Mouse (Mus musculus): ENCODE results near the gene Plekhg5.

Plekhg5 gene

GRCm38 (mm10) chr4:152146033-152146827, 73.9 kb downstream of the Plekhg5 start:
- no peak for DNase-seq (ENCODE audit: low spot score in 2 of 2)

- DNase-seq (ENCODE audit: low spot score in 2 of 2) = no peak
Measured at GRCm38 (mm10) chr4:152150546-152150945, 78.2 kb downstream of the Plekhg5 start.

- no peak for DNase-seq (ENCODE audit: low spot score in 2 of 2)
Measured at GRCm38 (mm10) chr4:152151451-152151965, 79.2 kb downstream of the Plekhg5 start.

DNA sequence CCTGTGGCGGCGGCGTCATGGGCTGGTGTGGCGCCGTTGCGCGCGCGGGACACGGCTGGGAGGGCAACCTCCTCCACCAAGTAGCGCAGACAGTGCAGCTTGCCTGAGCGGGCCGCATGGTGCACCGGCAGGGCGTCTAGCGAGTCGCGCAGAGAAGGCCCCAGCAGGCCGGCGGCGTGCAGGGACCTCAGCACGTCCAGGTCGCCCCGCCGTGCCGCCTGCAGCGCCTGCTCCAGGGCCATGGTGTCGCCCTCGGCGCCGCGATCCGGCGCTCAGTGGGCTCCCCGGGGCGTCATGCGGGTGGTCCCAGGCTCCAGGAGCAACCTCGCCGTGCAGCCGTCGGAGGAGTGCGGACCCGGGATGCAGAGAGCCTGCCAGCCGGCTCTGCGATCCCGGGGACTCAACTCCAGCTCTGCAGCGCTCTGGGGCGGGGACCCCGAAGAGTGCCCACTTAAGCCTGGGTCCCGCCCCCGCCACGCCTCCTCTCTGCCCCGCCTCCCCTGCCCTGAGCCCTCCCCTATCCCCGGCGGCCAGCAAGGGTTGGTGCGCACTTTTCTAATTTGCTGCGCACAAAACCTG, 79.8 kb downstream of the Plekhg5 start, which contains the start of gene Espn:
TSS of gene Espn (minus strand) at position 406 of the 579 bp plus-strand sequence.
- peak in 1 of 2 experiments; percentile 38 for DNase-seq (ENCODE audit: low spot score in 2 of 2)

- peak; percentile 85 to 92 for DNase-seq (ENCODE audit: low spot score in 2 of 2)
Measured at GRCm38 (mm10) chr4:152153771-152154177, 81.5 kb downstream of the Plekhg5 start.

DNA sequence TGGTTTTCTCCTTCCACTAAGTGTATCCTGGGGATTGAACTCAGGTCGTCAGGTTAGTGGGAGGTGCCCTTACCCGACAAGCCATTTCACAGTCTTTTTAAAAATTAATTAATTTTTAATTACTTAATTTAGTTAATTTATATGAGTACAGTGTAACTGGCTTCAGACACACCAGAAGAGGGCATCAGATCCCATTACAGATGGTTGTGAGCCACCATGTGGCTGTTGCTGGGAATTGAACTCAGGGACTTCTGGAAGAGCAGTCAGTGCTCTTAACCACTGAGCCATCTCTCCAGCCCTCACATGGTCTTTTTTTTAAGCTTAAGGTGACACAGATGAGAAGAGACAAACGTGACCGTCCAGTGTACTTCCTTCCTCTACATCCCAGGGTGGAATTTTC, 82.7 kb downstream of the Plekhg5 start:
- no peak for DNase-seq (ENCODE audit: low spot score in 2 of 2)

GRCm38 (mm10) chr4:152157779-152158584, 85.7 kb downstream of the Plekhg5 start:
- peak; percentile 50 to 69 for DNase-seq (ENCODE audit: low spot score in 2 of 2)

DNA sequence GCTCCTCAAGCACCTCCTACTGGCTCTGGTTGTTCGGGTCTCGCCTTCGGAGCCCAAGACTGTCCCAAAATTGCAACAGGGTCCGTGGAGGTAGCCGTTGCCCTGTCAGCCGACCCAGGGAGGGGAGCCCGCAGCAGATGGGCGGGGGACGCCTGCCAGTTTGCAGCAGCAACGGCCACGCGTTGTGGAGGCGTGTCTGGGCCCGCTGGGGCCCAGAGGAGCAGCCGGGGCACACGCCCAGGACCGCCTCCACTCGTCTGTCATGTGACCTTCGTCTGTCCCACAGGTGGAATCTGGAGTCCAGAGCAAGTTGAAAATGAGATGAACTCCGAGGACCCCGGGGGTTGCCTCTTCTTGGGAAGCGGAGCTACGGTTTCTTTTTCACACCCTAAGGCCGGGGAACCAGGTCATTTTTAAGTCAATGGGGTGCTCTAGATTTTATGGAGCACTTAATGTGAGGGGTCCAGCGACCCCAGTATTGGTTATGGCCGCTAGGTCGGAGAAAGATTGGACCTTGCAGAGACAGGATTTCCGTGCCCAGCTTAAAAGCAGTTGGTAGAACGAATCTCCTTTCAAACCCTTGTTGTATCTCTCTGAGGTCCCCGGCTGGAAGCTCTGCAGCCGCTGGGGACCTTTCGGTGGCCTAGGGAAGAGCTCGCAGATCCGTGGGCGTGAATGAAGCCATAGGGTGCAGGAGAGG, 86.4 kb downstream of the Plekhg5 start, which contains the start of gene Hes2:
TSS of gene Hes2 (plus strand) at position 283 of the 700 bp plus-strand sequence.
- DNase-seq (ENCODE audit: low spot score in 2 of 2) = no peak

- DNase-seq (ENCODE audit: low spot score in 2 of 2) = no peak
Measured at GRCm38 (mm10) chr4:152159285-152159678, 87.0 kb downstream of the Plekhg5 start.

- no peak for DNase-seq (ENCODE audit: low spot score in 2 of 2)
Measured at GRCm38 (mm10) chr4:152160748-152161147, 88.5 kb downstream of the Plekhg5 start.

DNA sequence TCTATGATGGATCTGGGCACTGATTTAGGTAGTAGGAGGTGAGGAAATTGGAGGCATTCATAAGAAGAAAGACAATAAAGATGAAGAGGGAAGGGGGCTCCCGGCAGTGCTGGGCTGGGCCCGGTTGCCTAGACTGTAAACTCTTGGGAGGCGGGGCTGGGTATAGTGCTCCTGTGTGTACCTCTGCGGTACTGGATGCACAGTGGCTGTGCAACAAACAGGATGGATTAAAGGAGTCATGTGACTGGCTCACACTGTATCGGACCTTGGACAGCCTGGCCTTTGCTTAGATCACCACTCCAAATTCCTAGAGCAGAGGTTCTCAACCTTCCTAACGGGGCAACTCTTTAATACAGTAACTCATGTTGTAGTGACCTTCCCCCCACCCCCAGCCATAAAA, 89.3 kb downstream of the Plekhg5 start:
- DNase-seq (ENCODE audit: low spot score in 2 of 2) = no peak

GRCm38 (mm10) chr4:152162748-152163147, 90.5 kb downstream of the Plekhg5 start:
- no peak for DNase-seq (ENCODE audit: low spot score in 2 of 2)

Measured in natural killer cell, adult 2 months (primary cell).